Mouse (Mus musculus): ENCODE measurements at regions not wholly inside any gene's neighbourhood (a gene's known extent, or its start where the extent isn't known, plus 50 kb on each side); places are given as distances from the start of the nearest gene placed in this dataset.

GRCm38 (mm10) chr1:77275297-77275696 lies 239.6 kb downstream of the Epha4 start:
- TF ChIP-seq POLR2A (IDR thresholded peaks at IDR 0.05; ENCODE audit: insufficient read depth, low read depth, low read length) = no peak
- TF ChIP-seq CTCF (IDR thresholded peaks at IDR 0.05; ENCODE audit: insufficient read depth, low read depth, low read length) = no peak

Data from olfactory bulb, adult 2 months (tissue).